Mouse (Mus musculus): Measurements from ENCODE around the gene Mpg. TPM values are rescaled to one million over a fixed set of nuclear protein-coding genes. Genes with fewer than 3 reads are reported as not detected.
"Not testable (repeated sequence)": the region's sequence is repeated elsewhere in the genome, so short reads cannot be mapped to it uniquely, and the experiment has no call there.

Gene Mpg
- polyA plus RNA-seq, 1 experiment from 2014 or later, result 29.7 TPM

GRCm38 (mm10) chr11:32198256-32198955 lies 27.9 kb upstream of the Mpg start:
- DNase-seq (ENCODE audit: low spot score) (no peak), ATAC-seq (ENCODE audit: low read depth) (no peak)
- no peak overlapping the region for H3K4me2 ChIP-seq (ENCODE audit: low read depth, low read length)
- 69% methylated on average over 13 of the region's 14 CpGs for WGBS
- H3K4me3 ChIP-seq (ENCODE audit: low read depth, low read length), result no peak overlapping the region
- no peaks in the 10 kb centered on the region for H3K27me3 ChIP-seq (replicated peaks; ENCODE audit: control insufficient read depth, insufficient read depth, low read length)
- no peaks in the 10 kb centered on the region for H3K36me3 ChIP-seq (ENCODE audit: control insufficient read depth, insufficient read depth, low read length)
- H3K9me3 ChIP-seq (ENCODE audit: control insufficient read depth, low read length), result no peaks in the 10 kb centered on the region
- H3K4me1 ChIP-seq (ENCODE audit: control insufficient read depth, insufficient read depth, low read length), result no peaks in the 10 kb centered on the region
- H3K27ac ChIP-seq (replicated peaks; ENCODE audit: low read depth, low read length), result no peak overlapping the region
- no peak overlapping the region for H3K9ac ChIP-seq (ENCODE audit: low read depth, low read length)

DNA sequence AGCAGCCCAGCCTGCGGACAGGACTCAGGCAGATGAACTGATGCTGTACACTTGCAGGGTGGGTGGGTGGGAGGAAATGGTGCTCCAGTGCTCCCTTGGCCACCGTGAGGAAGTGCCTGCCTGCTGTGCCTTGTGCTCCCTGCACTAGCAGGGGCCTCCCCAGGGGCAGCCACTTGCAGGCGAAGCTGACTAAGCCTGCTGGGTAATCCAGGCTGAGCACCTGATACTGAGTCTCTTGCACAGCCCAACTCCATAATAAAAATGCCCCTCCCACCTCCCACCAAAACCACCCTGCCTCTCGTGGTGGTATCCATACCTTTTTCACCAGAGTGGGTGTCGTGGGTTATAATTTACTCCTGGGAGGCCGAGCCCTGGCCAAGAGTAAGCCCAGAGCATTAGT lies 27.1 kb upstream of the Mpg start:
- H3K9me3 ChIP-seq (ENCODE audit: control insufficient read depth, low read length), result no peaks in the 10 kb centered on the region
- 42% methylated on average over 6 of the region's 6 CpGs for WGBS
- H3K4me1 ChIP-seq (ENCODE audit: control insufficient read depth, insufficient read depth, low read length), result no peaks in the 10 kb centered on the region
- no peaks in the 10 kb centered on the region for H3K36me3 ChIP-seq (ENCODE audit: control insufficient read depth, insufficient read depth, low read length)
- DNase-seq (ENCODE audit: low spot score) (no peak), ATAC-seq (ENCODE audit: low read depth) (peak; percentile 63; the same call in 1 of the 2 replicates)
- no peaks in the 10 kb centered on the region for H3K27me3 ChIP-seq (replicated peaks; ENCODE audit: control insufficient read depth, insufficient read depth, low read length)
- H3K27ac ChIP-seq (replicated peaks; ENCODE audit: low read depth, low read length), result no peak overlapping the region
- H3K4me3 ChIP-seq (ENCODE audit: low read depth, low read length), result no peak overlapping the region
- no peak overlapping the region for H3K4me2 ChIP-seq (ENCODE audit: low read depth, low read length)
- no peak overlapping the region for H3K9ac ChIP-seq (ENCODE audit: low read depth, low read length)

DNA sequence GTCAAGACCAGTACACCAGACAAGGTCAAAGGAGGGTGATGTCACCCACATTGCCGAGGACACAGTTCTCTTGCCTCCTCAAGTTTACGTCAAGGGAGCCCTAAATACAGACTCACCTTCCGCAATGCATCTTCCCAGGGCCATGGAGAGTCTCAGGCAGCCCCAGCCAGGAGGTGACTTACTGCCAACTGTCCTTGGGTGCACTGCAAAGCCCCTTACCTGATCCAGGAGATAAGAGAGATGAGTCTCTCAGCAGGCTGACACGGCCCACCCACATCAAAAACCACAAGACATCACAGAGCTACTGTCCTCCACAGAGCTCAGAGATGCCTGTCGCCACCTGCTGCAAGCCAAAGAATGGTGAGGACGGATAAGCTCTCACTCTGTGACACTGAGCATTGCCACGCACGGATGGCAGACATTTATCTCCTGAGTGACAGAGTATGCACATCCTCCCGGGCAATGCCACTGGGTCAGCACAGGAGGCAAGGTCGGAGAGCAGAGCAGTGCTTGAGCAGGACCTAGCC lies 26.2 kb upstream of the Mpg start, which contains the start of gene Il9r:
Gene Il9r (minus strand): TSS at position 205 of the 527 bp plus-strand sequence.
- H3K36me3 ChIP-seq (ENCODE audit: control insufficient read depth, insufficient read depth, low read length), result no peaks in the 10 kb centered on the region
- H3K27ac ChIP-seq (replicated peaks; ENCODE audit: low read depth, low read length), result no peak within 1 kb of the TSS
- no peak within 1 kb of the TSS for H3K9ac ChIP-seq (ENCODE audit: low read depth, low read length)
- H3K4me2 ChIP-seq (ENCODE audit: low read depth, low read length), result no peak within 1 kb of the TSS
- H3K27me3 ChIP-seq (replicated peaks; ENCODE audit: control insufficient read depth, insufficient read depth, low read length), result no peaks in the 10 kb centered on the region
- H3K4me3 ChIP-seq (ENCODE audit: low read depth, low read length), result no peak within 1 kb of the TSS
- no peak for ATAC-seq (ENCODE audit: low read depth)
- no peak for DNase-seq (ENCODE audit: low spot score)
- H3K9me3 ChIP-seq (ENCODE audit: control insufficient read depth, low read length), result no peaks in the 10 kb centered on the region
- 72% methylated on average over 10 of the region's 10 CpGs for WGBS
- no peaks in the 10 kb centered on the region for H3K4me1 ChIP-seq (ENCODE audit: control insufficient read depth, insufficient read depth, low read length)

DNA sequence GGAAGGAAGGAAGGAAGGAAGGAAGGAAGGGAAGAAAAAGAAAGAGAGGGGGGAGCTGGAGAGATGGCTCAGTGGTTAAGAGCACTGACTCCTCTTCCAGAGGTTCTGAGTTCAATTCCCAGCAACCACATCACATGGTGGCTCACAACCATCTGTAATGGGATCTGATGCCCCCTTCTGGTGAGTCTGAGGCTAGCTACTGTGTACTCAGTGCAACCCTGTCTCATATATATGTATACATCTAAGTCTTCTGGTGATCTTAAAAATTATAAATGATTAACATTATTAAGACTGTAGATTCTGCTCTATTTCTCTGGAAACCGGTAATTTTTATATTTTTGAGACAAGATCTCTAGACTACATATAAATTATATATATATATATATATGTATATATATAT lies 25.3 kb upstream of the Mpg start:
- DNase-seq (ENCODE audit: low spot score); H3K27me3 ChIP-seq (replicated peaks; ENCODE audit: control insufficient read depth, insufficient read depth, low read length); ATAC-seq (ENCODE audit: low read depth); H3K27ac ChIP-seq (replicated peaks; ENCODE audit: low read depth, low read length); H3K4me2 ChIP-seq (ENCODE audit: low read depth, low read length); H3K9ac ChIP-seq (ENCODE audit: low read depth, low read length); H3K4me1 ChIP-seq (ENCODE audit: control insufficient read depth, insufficient read depth, low read length); H3K4me3 ChIP-seq (ENCODE audit: low read depth, low read length); H3K9me3 ChIP-seq (ENCODE audit: control insufficient read depth, low read length); H3K36me3 ChIP-seq (ENCODE audit: control insufficient read depth, insufficient read depth, low read length): not testable (repeated sequence)
- WGBS, result 56% methylated on average over 1 of the region's 1 CpGs

GRCm38 (mm10) chr11:32201922-32202685 lies 24.2 kb upstream of the Mpg start:
- Histone ChIP-seq H3K4me3 (ENCODE audit: low read depth, low read length) (no peak overlapping the region), H3K4me2 (ENCODE audit: low read depth, low read length) (no peak overlapping the region), H3K27me3 (replicated peaks; ENCODE audit: control insufficient read depth, insufficient read depth, low read length) (no peaks in the 10 kb centered on the region), H3K4me1 (ENCODE audit: control insufficient read depth, insufficient read depth, low read length) (no peaks in the 10 kb centered on the region), H3K9ac (ENCODE audit: low read depth, low read length) (no peak overlapping the region), H3K27ac (replicated peaks; ENCODE audit: low read depth, low read length) (no peak overlapping the region), H3K36me3 (ENCODE audit: control insufficient read depth, insufficient read depth, low read length) (no peaks in the 10 kb centered on the region), H3K9me3 (ENCODE audit: control insufficient read depth, low read length) (no peaks in the 10 kb centered on the region)
- 76% methylated on average over 11 of the region's 11 CpGs for WGBS
- ATAC-seq (ENCODE audit: low read depth), result no peak
- no peak for DNase-seq (ENCODE audit: low spot score)

GRCm38 (mm10) chr11:32205058-32205873 lies 21.0 kb upstream of the Mpg start, which contains the start of gene Snrnp25:
Gene Snrnp25 (plus strand): TSS chr11:32205415.
- Histone ChIP-seq H3K4me1 (ENCODE audit: control insufficient read depth, insufficient read depth, low read length) (no peaks in the 10 kb centered on the region), H3K27me3 (replicated peaks; ENCODE audit: control insufficient read depth, insufficient read depth, low read length) (no peaks in the 10 kb centered on the region), H3K9ac (ENCODE audit: low read depth, low read length) (peak within 1 kb of the TSS; percentile 75), H3K27ac (replicated peaks; ENCODE audit: low read depth, low read length) (no peak within 1 kb of the TSS), H3K36me3 (ENCODE audit: control insufficient read depth, insufficient read depth, low read length) (peaks cover 30% of the 10 kb centered on the region), H3K4me3 (ENCODE audit: low read depth, low read length) (peak within 1 kb of the TSS; percentile 66), H3K9me3 (ENCODE audit: control insufficient read depth, low read length) (no peaks in the 10 kb centered on the region), H3K4me2 (ENCODE audit: low read depth, low read length) (peak within 1 kb of the TSS; percentile 68)
- WGBS, result under 1% methylated on average over 52 of the region's 52 CpGs
- ATAC-seq (ENCODE audit: low read depth) (peak; percentile 100), DNase-seq (ENCODE audit: low spot score) (peak; percentile 99)

DNA sequence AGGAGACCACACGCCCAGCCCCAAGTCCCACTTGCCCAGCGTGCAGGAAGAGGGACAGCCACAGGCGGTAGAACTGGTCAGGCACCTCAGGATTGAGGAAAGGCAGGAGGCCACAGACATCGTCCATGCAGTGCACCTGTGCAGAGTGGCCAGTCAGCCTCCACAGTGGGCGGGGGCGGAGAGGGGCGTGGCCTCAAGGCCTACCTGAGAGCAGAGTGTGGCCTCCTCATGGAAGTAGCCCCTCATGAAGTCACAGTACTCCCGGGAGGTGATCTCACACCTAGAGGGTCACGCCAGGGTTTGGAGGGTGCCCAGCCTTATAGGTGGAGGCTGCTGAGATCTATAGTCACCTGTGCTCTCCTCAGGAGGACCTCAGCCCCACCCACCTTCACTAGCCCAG lies 15.7 kb upstream of the Mpg start:
- ATAC-seq (ENCODE audit: low read depth) (no peak), DNase-seq (ENCODE audit: low spot score) (no peak)
- 80% methylated on average over 8 of the region's 9 CpGs for WGBS
- H3K36me3 ChIP-seq (ENCODE audit: control insufficient read depth, insufficient read depth, low read length), result peaks cover 84% of the 10 kb centered on the region
- no peaks in the 10 kb centered on the region for H3K9me3 ChIP-seq (ENCODE audit: control insufficient read depth, low read length)
- no peak overlapping the region for H3K4me3 ChIP-seq (ENCODE audit: low read depth, low read length)
- no peaks in the 10 kb centered on the region for H3K27me3 ChIP-seq (replicated peaks; ENCODE audit: control insufficient read depth, insufficient read depth, low read length)
- no peak overlapping the region for H3K9ac ChIP-seq (ENCODE audit: low read depth, low read length)
- H3K4me1 ChIP-seq (ENCODE audit: control insufficient read depth, insufficient read depth, low read length), result no peaks in the 10 kb centered on the region
- H3K4me2 ChIP-seq (ENCODE audit: low read depth, low read length), result no peak overlapping the region
- H3K27ac ChIP-seq (replicated peaks; ENCODE audit: low read depth, low read length), result no peak overlapping the region

DNA sequence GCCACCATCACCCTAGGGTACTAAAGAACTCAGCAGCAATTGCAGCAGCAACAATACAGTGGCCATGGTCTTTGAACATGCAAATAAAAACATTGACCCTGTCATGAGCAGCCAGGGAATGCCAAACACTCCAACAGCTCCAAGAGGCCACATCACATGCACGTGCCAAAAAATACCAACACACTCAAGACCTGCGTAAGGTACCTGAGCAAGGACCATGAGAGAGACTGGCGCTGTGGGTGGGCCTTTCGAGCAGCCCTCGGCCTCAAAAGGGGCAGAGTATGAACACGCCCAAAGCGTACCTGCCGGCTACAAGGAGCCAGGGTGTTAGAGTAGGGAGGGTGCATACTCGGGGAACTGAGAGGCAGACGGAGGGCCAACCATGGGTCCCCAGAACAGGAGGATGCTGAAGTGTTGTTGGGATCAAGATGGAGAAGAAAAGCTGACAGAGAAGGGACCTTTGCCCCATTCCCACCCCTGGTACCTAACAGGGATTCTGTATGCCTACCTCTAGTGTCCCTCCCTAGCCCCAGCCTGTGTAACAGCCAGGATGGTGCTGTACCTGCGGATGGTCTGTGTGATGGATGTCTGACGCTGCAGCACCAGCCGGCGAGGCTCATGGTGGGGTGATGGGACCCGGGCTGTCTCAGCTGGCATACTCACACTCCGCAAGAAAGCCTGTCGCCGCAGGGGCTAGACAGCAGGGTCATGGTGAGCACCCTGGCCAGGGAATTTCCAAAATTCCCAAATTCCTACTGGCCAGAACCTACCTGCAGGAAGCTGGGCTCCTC lies 10.7 kb upstream of the Mpg start:
- WGBS, result 92% methylated on average over 18 of the region's 18 CpGs
- peaks cover 59% of the 10 kb centered on the region for H3K36me3 ChIP-seq (ENCODE audit: control insufficient read depth, insufficient read depth, low read length)
- no peaks in the 10 kb centered on the region for H3K9me3 ChIP-seq (ENCODE audit: control insufficient read depth, low read length)

More for the DNA sequence above, 10.7 kb upstream of the Mpg start:
- ATAC-seq (ENCODE audit: low read depth) (no peak), DNase-seq (ENCODE audit: low spot score) (no peak)
- Histone ChIP-seq H3K27ac (replicated peaks; ENCODE audit: low read depth, low read length) (no peak overlapping the region), H3K9ac (ENCODE audit: low read depth, low read length) (no peak overlapping the region), H3K4me3 (ENCODE audit: low read depth, low read length) (no peak overlapping the region), H3K27me3 (replicated peaks; ENCODE audit: control insufficient read depth, insufficient read depth, low read length) (no peaks in the 10 kb centered on the region), H3K4me2 (ENCODE audit: low read depth, low read length) (no peak overlapping the region), H3K4me1 (ENCODE audit: control insufficient read depth, insufficient read depth, low read length) (peaks cover 10% of the 10 kb centered on the region)
